Mouse (Mus musculus) heart, postnatal 36 days (tissue): ENCODE measurements around the gene Cd99l2. TPM values are rescaled to one million over a fixed set of nuclear protein-coding genes. Genes with fewer than 3 reads are reported as not detected.

Experiments
- DNase-seq, 2 experiments: peaks; one replicate each; pipeline ENCODE4 v3.0.0; 2021 to 2022
- intact Hi-C: fragments of 180-260 bp; cut with DNase I; formaldehyde crosslinking; loops from one replicate; pipeline ENCODE4 v1.15.1; 2025
- total RNA-seq, 2 experiments: library from RNA; stranded (reverse); gene quantifications; 2 replicates each; pipeline ENCODE4 v1.2.3; 2021

Cd99l2 gene
- total RNA-seq, 2 experiments from 2014 or later, result 59.6 to 66.1 TPM

GRCm38 (mm10) chrX:71474296-71474956, 18.2 kb downstream of the Cd99l2 start:
- intact Hi-C loops, result no loop called here
- no peak for DNase-seq

- no peak for DNase-seq
- intact Hi-C loops, result no loop called here
Observed at GRCm38 (mm10) chrX:71468639-71469295, 23.9 kb downstream of the Cd99l2 start.

- DNase-seq, result peak; percentile 3 to 8
- intact Hi-C loops, result no loop called here
Observed at GRCm38 (mm10) chrX:71467491-71467890, 25.2 kb downstream of the Cd99l2 start.

- no peak for DNase-seq
- intact Hi-C loops, result no loop called here
Observed at GRCm38 (mm10) chrX:71465417-71465816, 27.2 kb downstream of the Cd99l2 start.

GRCm38 (mm10) chrX:71464138-71464826, 28.4 kb downstream of the Cd99l2 start:
- intact Hi-C loops, result no loop called here
- no peak for DNase-seq

GRCm38 (mm10) chrX:71456078-71456737, 36.4 kb downstream of the Cd99l2 start:
- DNase-seq, result no peak
- intact Hi-C loops, result no loop called here

- intact Hi-C loops, result no loop called here
- no peak for DNase-seq
Observed at GRCm38 (mm10) chrX:71442916-71443315, 49.7 kb downstream of the Cd99l2 start.

GRCm38 (mm10) chrX:71439473-71439872, 53.2 kb downstream of the Cd99l2 start:
- no peak for DNase-seq
- intact Hi-C loops, result no loop called here

- no peak for DNase-seq
- intact Hi-C loops, result no loop called here
Observed at GRCm38 (mm10) chrX:71435542-71435941, 57.1 kb downstream of the Cd99l2 start.

- no peak for DNase-seq
- intact Hi-C loops, result no loop called here
Observed at GRCm38 (mm10) chrX:71434860-71435259, 57.8 kb downstream of the Cd99l2 start.

- intact Hi-C loops, result no loop called here
- DNase-seq, result no peak
Observed at GRCm38 (mm10) chrX:71434448-71434847, 58.2 kb downstream of the Cd99l2 start.

GRCm38 (mm10) chrX:71430900-71431299, 61.7 kb downstream of the Cd99l2 start:
- no peak for DNase-seq
- intact Hi-C loops, result no loop called here

GRCm38 (mm10) chrX:71427491-71427890, 65.2 kb downstream of the Cd99l2 start:
- intact Hi-C loops, result loop anchor here (5.0 kb wide), 1 partner anchor 195 kb away; no protein-coding TSS in a partner anchor
- no peak for DNase-seq

GRCm38 (mm10) chrX:71425746-71426519, 66.7 kb downstream of the Cd99l2 start:
- peak; percentile 76 to 84 for DNase-seq
- intact Hi-C loops, result loop anchor here (1.0 to 5.0 kb wide), 3 partner anchors 131 to 196 kb away; no protein-coding TSS in a partner anchor

GRCm38 (mm10) chrX:71424852-71425251, 67.8 kb downstream of the Cd99l2 start:
- intact Hi-C loops, result loop anchor here (1.0 to 5.0 kb wide), 3 partner anchors 132 to 197 kb away; no protein-coding TSS in a partner anchor
- DNase-seq, result no peak

GRCm38 (mm10) chrX:71413616-71414015, 79.0 kb downstream of the Cd99l2 start:
- no peak for DNase-seq
- intact Hi-C loops, result no loop called here

GRCm38 (mm10) chrX:71412776-71413175, 79.9 kb downstream of the Cd99l2 start:
- no peak for DNase-seq
- intact Hi-C loops, result no loop called here

GRCm38 (mm10) chrX:71408386-71408785, 84.3 kb downstream of the Cd99l2 start:
- intact Hi-C loops, result no loop called here
- DNase-seq, result no peak

GRCm38 (mm10) chrX:71406290-71406689, 86.4 kb downstream of the Cd99l2 start:
- intact Hi-C loops, result no loop called here
- DNase-seq, result no peak

GRCm38 (mm10) chrX:71396326-71396725, 96.3 kb downstream of the Cd99l2 start:
- no peak for DNase-seq
- intact Hi-C loops, result no loop called here
